Mouse (Mus musculus) small intestine, adult 2 months (tissue): ENCODE measurements around the gene Aco2. TPM values are rescaled to one million over a fixed set of nuclear protein-coding genes. Genes with fewer than 3 reads are reported as not detected.

ENCODE experiments used
- H3K27ac ChIP-seq: fragments of 200-500 bp; 2 replicates; pipeline ENCODE4 v1.5.1; 2012; ENCODE audit warnings: low read depth, low read length, control low read depth, inconsistent platforms; ENCODE audit not compliant: insufficient read depth
- H3K27me3 ChIP-seq: fragments of 200-500 bp; 2 replicates; pipeline ENCODE4 v1.6.1; 2012; ENCODE audit warnings: mild to moderate bottlenecking, moderate library complexity, low read length, inconsistent platforms; ENCODE audit not compliant: control insufficient read depth, insufficient read depth
- H3K36me3 ChIP-seq: fragments of 200-500 bp; 2 replicates; pipeline ENCODE4 v1.6.1; 2012; ENCODE audit warnings: mild to moderate bottlenecking, low read length, control low read depth, inconsistent platforms; ENCODE audit not compliant: control insufficient read depth, insufficient read depth
- H3K4me1 ChIP-seq: fragments of 200-500 bp; 2 replicates; pipeline ENCODE4 v1.6.1; 2012; ENCODE audit warnings: low read length, inconsistent platforms, mixed read lengths; ENCODE audit not compliant: control insufficient read depth, insufficient read depth, insufficient read length
- H3K4me3 ChIP-seq: fragments of 200-500 bp; 2 replicates; pipeline ENCODE4 v1.5.1; 2012; ENCODE audit warnings: low read depth, mild to moderate bottlenecking, control low read depth, inconsistent platforms, low read length, moderate library complexity
- CTCF ChIP-seq: fragments of 200-500 bp; IDR thresholded peaks from 2 replicates; pipeline ENCODE4 v1.5.1; 2012; ENCODE audit warnings: low read depth, mild to moderate bottlenecking, control low read depth, inconsistent platforms, low read length, moderate library complexity, mixed read lengths; ENCODE audit not compliant: insufficient replicate concordance, insufficient read length; ENCODE audit errors: extremely low read depth
- POLR2A ChIP-seq: fragments of 200-500 bp; IDR thresholded peaks from 2 replicates; pipeline ENCODE4 v1.6.1; 2012; ENCODE audit warnings: low read depth, mild to moderate bottlenecking, control low read depth, inconsistent platforms, low read length, moderate library complexity
- WGBS: fragments of 180-500 bp; shearing (Covaris S2); methylation state at CpG from one replicate; pipeline ENCODE4 v1.1.7; 2018; 5-methylcytosine and 5-hydroxymethylcytosine counted together
- polyA plus RNA-seq: library from polyadenylated mRNA; depleted of rRNA; stranded (reverse); fragments of >200 nt; gene quantifications from 2 replicates; pipeline ENCODE4 v1.2.3, GENCODE M21; 2012

Gene Aco2
- polyA plus RNA-seq, 1 experiment: 416 TPM

DNA sequence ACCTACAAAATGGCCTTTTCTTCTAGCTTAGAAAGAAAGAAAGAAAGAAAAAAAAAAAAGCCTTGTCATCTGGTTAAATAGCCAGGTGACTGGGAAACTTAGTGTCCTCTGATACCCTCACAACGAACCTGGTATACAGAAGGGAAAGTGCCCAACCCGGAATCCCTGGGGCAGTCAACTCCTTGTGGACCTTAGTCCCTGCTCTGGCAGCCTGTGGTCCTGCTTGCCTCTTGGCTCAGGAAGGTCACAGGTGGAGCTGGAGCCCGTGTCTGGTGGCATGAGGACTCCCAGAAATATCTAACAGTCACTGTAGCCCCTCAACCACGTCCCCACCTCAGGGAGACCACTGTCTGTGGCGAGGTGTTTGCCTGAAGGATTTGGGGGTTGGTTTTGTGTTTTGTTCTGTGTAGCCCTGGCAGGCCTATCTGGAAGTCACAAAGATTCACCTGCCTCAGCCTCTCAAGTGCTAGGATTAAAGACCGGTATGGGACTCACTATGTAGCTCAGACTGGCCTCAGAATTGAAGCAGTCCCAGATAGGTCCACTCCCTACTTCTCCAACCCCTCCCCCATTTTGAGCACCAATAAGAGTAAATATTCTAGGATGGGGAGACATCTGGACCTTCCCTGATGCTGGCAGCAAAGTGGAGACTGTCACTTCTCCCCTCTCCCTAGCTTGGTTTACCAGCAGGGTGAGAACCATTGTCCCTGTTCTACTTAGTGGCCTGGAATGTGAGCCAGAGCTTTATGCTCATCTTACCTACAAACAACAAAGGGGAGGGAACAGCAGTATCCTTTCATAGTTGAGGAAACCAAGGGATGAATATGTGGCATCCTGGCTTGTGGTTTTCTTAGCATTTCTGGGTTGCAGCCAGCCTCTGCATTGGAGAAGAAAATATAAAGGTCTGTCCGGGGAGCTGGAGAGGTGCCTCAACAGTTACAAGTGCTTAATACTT lies 34.9 kb upstream of the Aco2 start:
- Histone ChIP-seq H3K36me3 (no peaks in the 10 kb centered on the region), H3K4me1 (peaks cover 43% of the 10 kb centered on the region), H3K4me3 (no peak overlapping the region), H3K27ac (peak overlapping the region; percentile 94), H3K27me3 (no peaks in the 10 kb centered on the region)
- TF ChIP-seq POLR2A: no peak
- TF ChIP-seq CTCF: no peak
- WGBS: 47% methylated on average over 7 of the region's 7 CpGs

DNA sequence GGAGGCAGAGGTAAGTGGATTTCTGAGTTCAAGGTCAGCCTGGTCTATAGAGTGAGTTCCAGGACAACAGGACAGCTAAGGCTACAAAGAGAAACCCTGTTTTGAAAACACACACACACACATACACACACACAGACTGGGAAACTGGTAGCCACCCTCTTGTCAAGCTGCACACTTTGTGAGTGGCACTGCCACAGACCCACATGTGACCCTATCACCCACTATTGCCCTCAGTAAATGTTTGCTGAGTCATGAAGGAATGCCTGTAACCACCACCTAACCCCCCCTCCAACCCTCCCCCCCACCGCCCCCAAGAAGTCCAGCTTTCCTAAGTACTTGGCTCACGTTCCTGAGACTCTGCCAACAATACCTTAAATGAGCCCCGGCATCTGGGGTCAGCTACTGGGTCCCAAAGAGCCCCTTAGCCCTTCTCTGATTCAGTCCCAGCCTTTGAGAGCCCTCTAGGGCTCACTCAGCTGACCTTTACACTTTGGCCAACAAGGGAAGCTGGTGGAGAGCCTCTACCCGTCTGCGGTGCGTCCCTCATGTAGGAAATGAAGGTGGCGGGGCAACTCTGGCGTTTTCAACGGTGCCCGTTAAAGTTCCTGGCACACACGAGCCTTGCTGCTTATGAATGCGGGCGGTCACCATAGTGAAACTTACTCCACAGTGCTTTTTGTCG lies 33.4 kb upstream of the Aco2 start:
- Histone ChIP-seq H3K36me3 (no peaks in the 10 kb centered on the region), H3K27ac (peak overlapping the region; percentile 73), H3K4me3 (no peak overlapping the region), H3K27me3 (no peaks in the 10 kb centered on the region), H3K4me1 (peaks cover 42% of the 10 kb centered on the region)
- WGBS: 26% methylated on average over 14 of the region's 14 CpGs
- TF ChIP-seq CTCF (no peak), POLR2A (no peak)

DNA sequence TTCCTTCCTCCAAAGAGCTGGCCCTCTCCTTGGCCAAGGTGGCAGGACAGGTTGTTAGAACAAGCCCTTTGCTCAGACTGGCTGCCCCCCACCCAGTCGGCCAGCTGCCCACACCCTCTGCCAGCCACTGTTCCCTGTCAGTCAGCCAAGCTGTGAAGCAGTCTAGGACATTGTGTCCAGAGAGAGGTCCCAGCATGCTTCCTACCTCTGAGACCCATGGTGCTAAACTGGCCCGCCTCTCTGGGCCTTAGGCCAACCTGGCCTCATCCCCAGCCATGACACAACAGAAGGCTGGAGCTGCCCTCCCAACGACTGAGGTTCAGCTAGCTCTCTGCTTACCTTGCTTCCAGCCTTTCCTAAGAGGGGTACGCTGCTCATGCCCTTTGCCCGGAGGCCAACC lies 32.5 kb upstream of the Aco2 start:
- no peaks in the 10 kb centered on the region for H3K36me3 ChIP-seq
- no peaks in the 10 kb centered on the region for H3K27me3 ChIP-seq
- H3K4me3 ChIP-seq: no peak overlapping the region
- peak overlapping the region; percentile 78 for H3K27ac ChIP-seq
- peaks cover 35% of the 10 kb centered on the region for H3K4me1 ChIP-seq
- no peak for TF ChIP-seq POLR2A
- 21% methylated on average over 5 of the region's 5 CpGs for WGBS

DNA sequence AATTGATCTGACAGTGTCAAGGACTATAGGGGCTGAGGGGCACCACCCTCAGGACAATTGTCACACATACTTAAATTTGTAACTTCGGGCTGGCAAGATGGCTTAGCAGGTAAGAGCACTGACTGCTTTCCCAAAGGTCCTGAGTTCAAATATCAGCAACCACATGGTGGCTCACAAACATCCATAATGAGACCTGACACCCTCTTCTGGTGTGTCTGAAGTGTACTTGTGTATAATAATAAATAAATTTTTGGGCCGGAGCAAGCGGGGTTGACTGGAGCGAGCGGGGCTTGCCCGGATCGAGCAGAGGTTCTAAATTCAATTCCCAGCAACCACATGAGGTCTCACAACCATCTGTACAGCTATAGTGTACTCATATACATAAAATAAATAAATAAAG lies 31.8 kb upstream of the Aco2 start:
- H3K4me1 ChIP-seq: peaks cover 34% of the 10 kb centered on the region
- no peak for TF ChIP-seq CTCF
- TF ChIP-seq POLR2A: no peak
- H3K27ac ChIP-seq: peak overlapping the region; percentile 78
- H3K27me3 ChIP-seq: no peaks in the 10 kb centered on the region
- H3K4me3 ChIP-seq: no peak overlapping the region
- H3K36me3 ChIP-seq: no peaks in the 10 kb centered on the region
- 83% methylated on average over 7 of the region's 7 CpGs for WGBS

DNA sequence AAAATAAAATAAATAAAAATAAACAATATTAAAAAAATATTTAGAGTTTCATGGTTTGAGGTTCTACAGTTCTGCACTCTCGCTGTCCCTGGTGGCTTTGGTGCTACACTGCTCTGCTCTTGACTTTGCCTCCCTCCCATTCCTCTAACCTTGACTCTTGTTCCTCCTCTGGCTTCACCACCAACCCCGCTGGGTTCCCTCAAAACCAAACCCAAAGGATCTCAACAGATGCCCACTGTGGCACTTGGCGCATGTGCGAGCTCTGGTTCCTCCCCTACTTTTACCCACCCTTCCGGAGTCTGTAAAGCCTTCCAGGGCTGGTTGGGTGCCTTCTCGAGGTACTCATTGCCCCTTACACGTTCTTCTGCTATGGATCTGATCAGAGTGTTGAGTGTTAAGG lies 29.8 kb upstream of the Aco2 start:
- 90% methylated on average over 7 of the region's 7 CpGs for WGBS
- Histone ChIP-seq H3K36me3 (no peaks in the 10 kb centered on the region), H3K4me3 (no peak overlapping the region), H3K4me1 (peaks cover 29% of the 10 kb centered on the region; the same call in 1 of the 2 replicates), H3K27ac (no peak overlapping the region), H3K27me3 (no peaks in the 10 kb centered on the region)
- TF ChIP-seq CTCF (no peak), POLR2A (no peak)

DNA sequence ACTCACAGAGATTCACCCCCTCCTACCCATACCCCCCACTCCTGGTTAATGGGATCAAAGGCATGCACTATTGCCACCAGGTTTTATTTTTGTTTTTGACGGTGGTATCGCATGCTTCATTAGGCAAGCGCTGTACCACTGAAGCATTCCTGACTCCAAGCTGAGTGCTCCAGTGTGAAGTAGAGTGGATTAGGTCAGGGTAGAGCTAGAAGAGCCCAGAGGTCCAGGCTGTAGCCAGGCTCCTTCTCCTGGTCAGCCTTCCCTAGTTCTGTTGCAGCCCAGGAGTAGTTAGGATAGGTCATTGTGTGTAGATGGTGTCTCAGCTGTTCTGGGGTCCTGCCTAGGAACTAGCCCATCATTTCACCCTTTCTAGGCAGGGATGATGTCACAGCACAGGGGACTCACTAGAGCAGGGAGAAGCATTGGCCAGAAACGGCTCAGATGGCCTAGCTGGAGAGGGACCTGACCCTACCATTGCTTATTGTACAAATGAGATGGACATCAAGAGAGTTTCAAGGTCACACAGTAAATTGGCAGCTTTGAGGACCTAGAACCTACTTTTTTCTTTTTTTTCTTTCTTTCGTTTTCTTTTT lies 27.0 kb upstream of the Aco2 start:
- TF ChIP-seq CTCF (no peak), POLR2A (no peak)
- Histone ChIP-seq H3K27me3 (no peaks in the 10 kb centered on the region), H3K4me3 (no peak overlapping the region), H3K4me1 (peaks cover 19% of the 10 kb centered on the region), H3K27ac (peak overlapping the region; percentile 79), H3K36me3 (peaks cover 22% of the 10 kb centered on the region)
- 76% methylated on average over 5 of the region's 5 CpGs for WGBS

DNA sequence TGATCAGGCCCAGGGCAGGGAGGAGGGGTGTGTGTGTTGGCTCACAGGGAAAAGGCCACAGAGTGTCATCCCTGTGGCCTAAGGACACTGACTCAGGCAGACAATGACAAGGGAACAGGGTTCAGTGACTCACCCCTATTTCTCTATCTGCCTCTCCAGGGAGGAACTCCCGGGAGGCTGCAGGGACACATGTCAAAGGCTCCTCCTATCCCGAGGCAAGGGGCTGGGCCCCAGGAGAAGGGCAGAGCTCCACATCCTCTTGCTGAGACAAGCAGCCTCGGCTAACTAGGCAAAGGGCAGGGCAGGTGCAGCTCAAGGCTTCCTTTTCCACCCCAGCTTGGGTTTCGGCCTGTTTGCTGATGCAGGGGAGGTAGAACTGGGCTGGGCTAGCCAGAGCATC lies 26.4 kb upstream of the Aco2 start:
- H3K27me3 ChIP-seq: no peaks in the 10 kb centered on the region
- TF ChIP-seq POLR2A: peak; percentile 63; the same call in 1 of the 2 replicates
- TF ChIP-seq CTCF: no peak; the same call in 1 of the 2 replicates
- H3K36me3 ChIP-seq: peaks cover 28% of the 10 kb centered on the region
- 14% methylated on average over 4 of the region's 4 CpGs for WGBS
- peak overlapping the region; percentile 81 for H3K27ac ChIP-seq
- peaks cover 18% of the 10 kb centered on the region for H3K4me1 ChIP-seq
- no peak overlapping the region for H3K4me3 ChIP-seq
